Mouse (Mus musculus) liver, embryonic 15.5 days (tissue): Measurements from ENCODE around the gene Mcrip1. TPM values are rescaled to one million over a fixed set of nuclear protein-coding genes. Genes with fewer than 3 reads are reported as not detected.
"Not testable (repeated sequence)": the region's sequence is repeated elsewhere in the genome, so short reads cannot be mapped to it uniquely, and the experiment has no call there.

ENCODE experiments used
- ATAC-seq: fragments of 200-750 bp; cut with Nextera tagmentation; 2 replicates; pipeline ENCODE4 v1.8.0; 2017; ENCODE audit warnings: moderate number of reproducible peaks, mild to moderate bottlenecking, moderate library complexity; ENCODE audit not compliant: insufficient read depth
- H3K27ac ChIP-seq: fragments of 300-500 bp; sonication (generic); replicated peaks from 2 replicates; pipeline ENCODE4 v1.5.1; 2015; ENCODE audit warnings: mild to moderate bottlenecking, inconsistent platforms
- H3K27me3 ChIP-seq: fragments of 300-500 bp; sonication (generic); 2 replicates; pipeline ENCODE4 v1.6.1; 2015; ENCODE audit warnings: mild to moderate bottlenecking, inconsistent platforms
- H3K36me3 ChIP-seq: fragments of 300-500 bp; sonication (generic); replicated peaks from 2 replicates; pipeline ENCODE4 v1.6.1; 2015; ENCODE audit warnings: moderate library complexity, mild to moderate bottlenecking, inconsistent platforms
- H3K4me1 ChIP-seq: fragments of 300-500 bp; sonication (generic); replicated peaks from 2 replicates; pipeline ENCODE4 v1.6.1; 2015; ENCODE audit warnings: inconsistent platforms
- H3K4me2 ChIP-seq: fragments of 300-500 bp; sonication (generic); 2 replicates; pipeline ENCODE4 v1.6.1; 2015; ENCODE audit warnings: moderate library complexity, mild to moderate bottlenecking, inconsistent platforms
- H3K4me3 ChIP-seq: fragments of 300-500 bp; sonication (generic); replicated peaks from 2 replicates; pipeline ENCODE4 v1.5.1; 2015; ENCODE audit warnings: mild to moderate bottlenecking, inconsistent platforms
- H3K9ac ChIP-seq: fragments of 300-500 bp; sonication (generic); 2 replicates; pipeline ENCODE4 v1.6.1; 2015; ENCODE audit warnings: moderate library complexity, mild to moderate bottlenecking, inconsistent platforms
- H3K9me3 ChIP-seq: fragments of 300-500 bp; sonication (generic); replicated peaks from 2 replicates; pipeline ENCODE4 v1.6.1; 2016; ENCODE audit warnings: inconsistent platforms
- WGBS: fragments of 180-500 bp; shearing (Covaris S2); methylation state at CpG from one replicate; pipeline ENCODE4 v1.1.7; 2015; ENCODE audit warnings: mixed read lengths; ENCODE audit not compliant: insufficient replicate concordance; 5-methylcytosine and 5-hydroxymethylcytosine counted together
- polyA plus RNA-seq: library from polyadenylated mRNA; unstranded; fragments of >200 nt; fragmentation: Nextera tagmentation; extraction: Ambion mirVana; gene quantifications from 2 replicates; pipeline ENCODE4 v1.2.1, GENCODE M21; 2015

Gene Mcrip1
- polyA plus RNA-seq, 1 experiment from 2014 or later = 41.8 TPM

DNA sequence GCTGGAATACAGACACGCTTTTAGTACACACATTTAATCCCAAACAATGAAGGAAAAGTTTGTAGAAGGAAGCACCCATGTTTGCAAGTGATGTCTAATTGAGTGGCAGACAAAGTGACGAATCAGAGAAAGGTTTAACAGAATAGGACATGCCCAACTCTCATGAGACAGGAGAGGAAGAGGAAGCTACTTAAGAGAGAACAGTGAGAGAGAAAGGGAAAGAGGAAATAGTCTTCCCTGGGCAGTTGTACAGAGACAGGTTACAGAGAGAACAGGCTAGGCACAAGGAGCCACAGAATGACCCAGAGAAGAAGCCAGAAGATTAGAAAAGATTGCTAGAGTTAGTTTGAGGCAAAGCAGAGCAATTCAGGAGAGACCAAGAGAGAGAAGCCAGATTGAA, 23.6 kb downstream of the Mcrip1 start:
- Histone ChIP-seq H3K4me2 (no peak overlapping the region), H3K27ac (no peak overlapping the region), H3K4me1 (peaks cover 35% of the 10 kb centered on the region), H3K4me3 (no peak overlapping the region), H3K36me3 (no peaks in the 10 kb centered on the region), H3K9ac (no peak overlapping the region), H3K9me3 (no peaks in the 10 kb centered on the region), H3K27me3 (peaks cover 37% of the 10 kb centered on the region)
- WGBS = 61% methylated on average over 2 of the region's 2 CpGs
- ATAC-seq = no peak

- no peak overlapping the region for H3K9ac ChIP-seq
- H3K4me3 ChIP-seq = no peak overlapping the region
- ATAC-seq = no peak
- H3K36me3 ChIP-seq = no peaks in the 10 kb centered on the region
- 0 out of 2 replicates have a peak, but pooled peaks cover 3% of the 10 kb centered on the region for H3K27me3 ChIP-seq
- no peak overlapping the region for H3K4me2 ChIP-seq
- no peaks in the 10 kb centered on the region for H3K9me3 ChIP-seq
- H3K27ac ChIP-seq = no peak overlapping the region
- peaks cover 41% of the 10 kb centered on the region for H3K4me1 ChIP-seq
- WGBS = 65% methylated on average over 8 of the region's 8 CpGs
Measured at GRCm38 (mm10) chr11:120522581-120522980, 26.9 kb downstream of the Mcrip1 start.

GRCm38 (mm10) chr11:120520967-120521540, 28.5 kb downstream of the Mcrip1 start:
- Histone ChIP-seq H3K4me2 (peak overlapping the region; percentile 44), H3K9ac (no peak overlapping the region)
- 36% methylated on average over 5 of the region's 5 CpGs for WGBS

DNA sequence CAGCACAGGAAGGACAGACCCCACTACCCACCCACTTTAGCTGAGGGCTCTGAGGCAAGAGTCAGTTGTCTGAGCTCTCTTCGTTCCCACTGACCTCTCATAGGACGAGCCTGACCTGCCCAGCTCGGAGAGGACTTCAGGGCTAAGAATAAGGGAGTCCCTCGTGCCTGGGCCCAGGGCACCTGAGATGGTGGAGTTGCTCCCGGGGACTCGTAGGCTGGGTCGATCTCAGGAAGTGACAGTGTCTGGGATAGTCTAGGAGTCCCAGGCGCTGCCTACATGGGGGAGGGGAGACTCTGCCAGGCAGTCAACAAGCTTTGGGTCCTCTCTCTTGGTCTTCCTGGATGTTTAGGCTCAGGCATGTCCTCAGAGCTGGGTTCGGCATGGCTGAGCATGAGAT, 29.0 kb downstream of the Mcrip1 start:
- 61% methylated on average over 9 of the region's 9 CpGs for WGBS
- H3K36me3 ChIP-seq = no peaks in the 10 kb centered on the region
- peaks cover 46% of the 10 kb centered on the region for H3K4me1 ChIP-seq
- H3K4me3 ChIP-seq = no peak overlapping the region
- no peaks in the 10 kb centered on the region for H3K27me3 ChIP-seq
- ATAC-seq = peak; percentile 9; the same call in 1 of the 2 replicates
- H3K4me2 ChIP-seq = peak overlapping the region; percentile 44
- peak overlapping the region; percentile 77 for H3K27ac ChIP-seq
- no peaks in the 10 kb centered on the region for H3K9me3 ChIP-seq
- H3K9ac ChIP-seq = no peak overlapping the region

More at GRCm38 (mm10) chr11:120520967-120521540, 28.5 kb downstream of the Mcrip1 start:
- H3K4me1 ChIP-seq = peaks cover 40% of the 10 kb centered on the region
- H3K27me3 ChIP-seq = no peaks in the 10 kb centered on the region
- peak overlapping the region; percentile 77 for H3K27ac ChIP-seq
- H3K36me3 ChIP-seq = no peaks in the 10 kb centered on the region
- no peak overlapping the region for H3K4me3 ChIP-seq
- H3K9me3 ChIP-seq = no peaks in the 10 kb centered on the region
- peak; percentile 81 for ATAC-seq

DNA sequence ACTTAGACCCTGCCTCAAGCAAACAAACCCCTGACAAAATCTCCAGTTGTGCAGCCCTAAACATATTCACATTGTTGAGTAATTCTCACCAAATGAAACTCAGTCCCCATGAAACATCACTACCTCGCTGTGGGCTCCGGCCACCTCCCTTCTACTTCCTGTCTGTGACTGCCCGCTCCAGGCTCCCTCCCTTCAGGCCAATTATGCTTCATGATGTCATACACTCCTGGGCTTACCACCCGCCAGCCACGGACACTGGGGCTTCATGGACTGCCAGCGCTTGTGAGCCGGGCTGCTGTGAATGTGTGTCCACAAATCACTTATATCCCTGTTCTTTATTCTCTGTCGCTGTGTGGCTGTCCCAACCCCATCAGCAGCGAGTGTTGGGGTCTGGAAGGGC, 29.8 kb downstream of the Mcrip1 start:
- Histone ChIP-seq H3K4me2 (peak overlapping the region; percentile 20), H3K4me3 (no peak overlapping the region), H3K9me3 (no peaks in the 10 kb centered on the region), H3K4me1 (peaks cover 49% of the 10 kb centered on the region), H3K27me3 (no peaks in the 10 kb centered on the region), H3K9ac (no peak overlapping the region), H3K36me3 (no peaks in the 10 kb centered on the region), H3K27ac (0 out of 2 replicates have a peak overlapping the region, but pooled peaks have one; percentile 24)
- 33% methylated on average over 9 of the region's 9 CpGs for WGBS
- no peak for ATAC-seq

- no peak overlapping the region; the same call in 1 of the 2 replicates for H3K4me2 ChIP-seq
- H3K27me3 ChIP-seq = no peaks in the 10 kb centered on the region
- no peak overlapping the region for H3K9ac ChIP-seq
- peak; percentile 17; the same call in 1 of the 2 replicates for ATAC-seq
- H3K4me1 ChIP-seq = peaks cover 49% of the 10 kb centered on the region
- H3K36me3 ChIP-seq = no peaks in the 10 kb centered on the region
- WGBS = 39% methylated on average over 6 of the region's 6 CpGs
- peak overlapping the region; percentile 53; the same call in 1 of the 2 replicates for H3K27ac ChIP-seq
- no peak overlapping the region for H3K4me3 ChIP-seq
- H3K9me3 ChIP-seq = no peaks in the 10 kb centered on the region
Measured at GRCm38 (mm10) chr11:120518558-120518957, 31.0 kb downstream of the Mcrip1 start.

- Histone ChIP-seq H3K4me2 (0 out of 2 replicates have a peak overlapping the region, but pooled peaks have one; percentile 10), H3K27me3 (no peaks in the 10 kb centered on the region), H3K4me3 (no peak overlapping the region), H3K36me3 (no peaks in the 10 kb centered on the region), H3K4me1 (peaks cover 49% of the 10 kb centered on the region), H3K27ac (peak overlapping the region; percentile 53; the same call in 1 of the 2 replicates), H3K9me3 (no peaks in the 10 kb centered on the region), H3K9ac (no peak overlapping the region)
- WGBS = 35% methylated on average over 6 of the region's 6 CpGs
- no peak for ATAC-seq
Measured at GRCm38 (mm10) chr11:120518027-120518426, 31.5 kb downstream of the Mcrip1 start.

- H3K27me3 ChIP-seq = no peaks in the 10 kb centered on the region
- H3K4me2 ChIP-seq = no peak overlapping the region
- no peak overlapping the region for H3K9ac ChIP-seq
- H3K27ac ChIP-seq = no peak overlapping the region
- 57% methylated on average over 4 of the region's 4 CpGs for WGBS
- peaks cover 49% of the 10 kb centered on the region for H3K4me1 ChIP-seq
- H3K36me3 ChIP-seq = no peaks in the 10 kb centered on the region
- H3K9me3 ChIP-seq = no peaks in the 10 kb centered on the region
- no peak overlapping the region for H3K4me3 ChIP-seq
- ATAC-seq = no peak
Measured at GRCm38 (mm10) chr11:120517147-120517546, 32.4 kb downstream of the Mcrip1 start.

GRCm38 (mm10) chr11:120515611-120516010, 33.9 kb downstream of the Mcrip1 start:
- H3K27ac ChIP-seq = no peak overlapping the region
- no peaks in the 10 kb centered on the region for H3K9me3 ChIP-seq
- no peak overlapping the region for H3K4me3 ChIP-seq
- WGBS = 18% methylated on average over 17 of the region's 17 CpGs
- H3K4me1 ChIP-seq = peaks cover 51% of the 10 kb centered on the region
- H3K27me3 ChIP-seq = no peaks in the 10 kb centered on the region
- no peaks in the 10 kb centered on the region for H3K36me3 ChIP-seq
- no peak overlapping the region for H3K4me2 ChIP-seq
- H3K9ac ChIP-seq = no peak overlapping the region
- peak; percentile 32; the same call in 1 of the 2 replicates for ATAC-seq

DNA sequence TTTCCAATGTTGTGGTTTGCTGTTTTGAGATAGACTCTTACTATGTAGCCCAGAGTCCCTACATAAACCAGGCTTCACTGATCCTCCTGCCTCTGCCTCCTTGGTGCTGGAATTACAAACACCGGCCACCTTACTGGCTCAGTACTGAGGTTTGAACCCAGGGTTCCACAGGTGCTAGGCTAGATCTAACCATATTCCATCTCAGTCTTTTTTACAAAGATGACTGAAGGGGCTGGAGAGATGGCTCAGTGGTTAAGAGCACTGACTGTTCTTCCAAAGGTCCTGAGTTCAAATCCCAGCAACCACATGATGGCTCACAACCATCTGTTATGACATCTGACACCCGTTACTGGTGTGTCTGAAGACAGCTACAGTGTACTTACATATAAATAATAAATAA, 35.3 kb downstream of the Mcrip1 start:
- peaks cover 50% of the 10 kb centered on the region for H3K4me1 ChIP-seq
- not testable (repeated sequence) for H3K36me3 ChIP-seq, H3K27ac ChIP-seq, ATAC-seq, H3K27me3 ChIP-seq, H3K4me3 ChIP-seq, H3K4me2 ChIP-seq, H3K9ac ChIP-seq, H3K9me3 ChIP-seq
- 75% methylated on average over 2 of the region's 2 CpGs for WGBS

DNA sequence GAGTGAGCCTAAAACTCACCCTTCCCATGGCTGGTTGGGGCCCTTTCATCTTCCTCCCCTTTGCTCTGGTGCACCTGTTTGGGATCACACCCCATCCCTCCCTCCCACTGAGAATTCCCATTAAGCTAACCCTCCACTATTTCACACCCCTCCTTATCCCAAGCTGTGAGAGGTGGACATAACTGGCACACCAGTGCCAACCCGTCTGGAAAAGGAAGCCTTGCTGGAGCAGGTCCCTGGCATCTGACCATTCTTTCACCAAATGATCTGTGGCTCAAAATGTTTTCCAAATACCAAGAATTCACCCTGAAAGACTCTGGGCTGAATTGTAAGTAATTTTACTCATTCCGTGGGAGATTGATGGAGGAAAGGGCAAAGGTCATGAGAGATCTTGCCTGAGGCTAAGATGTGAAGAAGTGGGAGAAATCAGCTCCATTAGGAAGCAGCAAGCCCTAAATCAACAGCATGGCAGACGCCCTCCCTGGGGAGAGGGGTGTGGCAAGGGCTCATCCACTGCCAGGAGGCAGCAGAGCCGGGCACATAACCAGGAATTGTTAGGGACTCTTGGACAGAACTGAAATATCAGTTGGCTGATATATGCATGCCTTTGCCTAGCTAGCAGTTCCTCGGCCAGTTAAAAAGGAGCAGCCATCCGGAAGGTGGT, 36.6 kb downstream of the Mcrip1 start:
- no peak overlapping the region for H3K9ac ChIP-seq
- no peaks in the 10 kb centered on the region for H3K9me3 ChIP-seq
- no peaks in the 10 kb centered on the region for H3K36me3 ChIP-seq
- H3K4me2 ChIP-seq = no peak overlapping the region
- peaks cover 43% of the 10 kb centered on the region for H3K4me1 ChIP-seq
- no peaks in the 10 kb centered on the region for H3K27me3 ChIP-seq
- no peak overlapping the region for H3K27ac ChIP-seq
- WGBS = 69% methylated on average over 6 of the region's 6 CpGs
- no peak overlapping the region for H3K4me3 ChIP-seq
- no peak for ATAC-seq
